Mouse (Mus musculus) erythroblast, embryonic 14.5 days (primary cell): ENCODE data around the gene Slc20a1.

ENCODE experiments used
- GATA1 ChIP-seq: IDR thresholded peaks from 2 replicates; pipeline ENCODE4 v1.6.1; 2012; ENCODE audit warnings: low read length, inconsistent platforms, mixed read lengths
- TAL1 ChIP-seq: IDR thresholded peaks from 3 replicates; pipeline ENCODE4 v1.6.1; 2012; ENCODE audit warnings: low read length, inconsistent platforms, mixed read lengths

DNA sequence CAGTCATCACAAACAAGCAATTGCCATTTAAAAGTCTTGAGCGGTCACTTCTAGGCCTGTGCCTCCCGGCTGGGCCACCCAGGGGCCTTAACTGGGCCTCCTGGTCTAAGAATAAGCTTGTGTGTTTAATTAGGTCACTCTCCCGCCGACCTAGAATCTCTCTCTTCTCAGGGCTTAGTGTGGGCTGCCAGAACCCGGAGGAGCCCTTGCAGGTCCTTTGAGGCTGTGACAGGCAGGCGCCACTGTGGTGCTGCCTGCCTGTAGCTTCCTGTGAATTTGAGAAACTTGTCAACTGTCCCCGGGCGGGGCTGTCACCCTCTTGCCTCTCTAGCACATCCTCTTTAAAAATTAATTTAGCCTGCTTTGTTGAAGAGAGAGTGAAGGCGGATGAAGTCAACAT lies 45.2 kb downstream of the Slc20a1 start:
- TF ChIP-seq GATA1 (no peak), TAL1 (no peak)
